Mouse (Mus musculus): ENCODE measurements around the gene Vmn1r76.

Vmn1r76 gene

GRCm38 (mm10) chr7:11938113-11938512 lies at the start of gene Vmn1r76:
TSS of gene Vmn1r76 (minus strand) at chr7:11938213.
- no peak for DNase-seq (ENCODE audit: low spot score in 2 of 2)

GRCm38 (mm10) chr7:11972611-11973010 lies 34.6 kb upstream of the Vmn1r76 start:
- DNase-seq (ENCODE audit: low spot score in 2 of 2), result no peak

DNA sequence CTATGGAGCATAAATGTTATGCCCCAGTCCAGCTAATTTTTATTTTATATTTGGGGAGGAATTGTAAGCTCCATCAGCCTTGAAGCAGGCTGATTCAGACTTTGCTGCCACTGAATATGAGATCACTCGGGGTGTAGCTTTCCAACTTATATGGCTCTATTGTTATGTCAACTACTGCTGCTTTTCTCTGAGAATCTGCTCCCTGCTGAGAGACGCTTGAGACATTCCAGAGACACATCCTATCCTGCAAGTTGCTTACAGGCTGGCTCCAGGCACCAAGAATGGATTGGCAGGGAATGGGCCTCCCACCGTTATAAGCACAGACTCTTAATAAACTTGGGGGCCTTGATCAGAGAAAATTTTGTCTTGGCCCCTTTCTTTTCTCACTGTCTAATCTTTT lies 10.0 kb upstream of the Vmn1r76 start:
- DNase-seq (ENCODE audit: low spot score in 2 of 2), result no peak

GRCm38 (mm10) chr7:11874330-11874729 lies 63.7 kb downstream of the Vmn1r76 start, which contains the start of gene Vmn1r75:
TSS of gene Vmn1r75 (plus strand) at chr7:11874630.
- no peak for DNase-seq (ENCODE audit: low spot score in 2 of 2)
